ENCODE assay signal across 16 mouse cellular contexts in genomic region chr17:64484835-64485234, GRCm38 (mm10).
"Had no signal": no experiment of that assay in that cellular context is flagged by ENCODE, and none has a peak within 500 bp of the region (broad histone marks: within the 10 kb centered on the region; RNA-seq: fewer than 3 reads in every experiment).

No protein-coding gene starts in this region.

- H3K4me2 ChIP-seq: lung, embryonic 15.5 days; midbrain, embryonic 11.5 days; midbrain, embryonic 13.5 days; midbrain, embryonic 15.5 days; neural tube, embryonic 12.5 days; stomach, embryonic 15.5 days had no signal

- H3K27me3 ChIP-seq: lung, embryonic 15.5 days; megakaryocyte, embryonic 14.5 days; midbrain, embryonic 13.5 days; midbrain, embryonic 15.5 days; neural tube, embryonic 12.5 days; stomach, embryonic 15.5 days had no signal

- ATAC-seq: lung, postnatal 0 days; midbrain, embryonic 13.5 days; midbrain, embryonic 15.5 days had no signal

- H3K9me3 ChIP-seq: lung, embryonic 15.5 days; midbrain, embryonic 13.5 days; midbrain, embryonic 15.5 days; neural tube, embryonic 12.5 days; stomach, embryonic 15.5 days had no signal

- DNase-seq: lung, adult 2 months; lung, postnatal 14 days; lung, postnatal 36 days; right cerebral cortex, postnatal 14 days; thymus, adult 2 months; thymus, postnatal 36 days had no signal

- H3K27ac ChIP-seq: lung, embryonic 15.5 days; macrophage; midbrain, embryonic 13.5 days; midbrain, embryonic 15.5 days; neural tube, embryonic 12.5 days; stomach, embryonic 15.5 days; stomach, postnatal 0 days had no signal

- H3K36me3 ChIP-seq: lung, embryonic 15.5 days; midbrain, embryonic 13.5 days; midbrain, embryonic 15.5 days; neural tube, embryonic 12.5 days; stomach, embryonic 15.5 days had no signal

- H3K9ac ChIP-seq: lung, embryonic 15.5 days; midbrain, embryonic 13.5 days; midbrain, embryonic 15.5 days; neural tube, embryonic 12.5 days; stomach, embryonic 15.5 days had no signal

- H3K4me1 ChIP-seq: megakaryocyte, embryonic 14.5 days; neural tube, embryonic 12.5 days had no signal

- H3K4me3 ChIP-seq: lung, embryonic 15.5 days; megakaryocyte, embryonic 14.5 days; midbrain, embryonic 13.5 days; midbrain, embryonic 15.5 days; neural tube, embryonic 12.5 days; stomach, embryonic 15.5 days had no signal
